Mouse (Mus musculus): Measurements from ENCODE around the gene Cul9.

- TF ChIP-seq CTCF (conservative IDR thresholded peaks at IDR 0.05; ENCODE audit: low read length) (no peak), POU5F1 (IDR thresholded peaks at IDR 0.05; ENCODE audit: borderline replicate concordance, low read length) (no peak)
These were observed 43.6 kb upstream of the Cul9 start for GRCm38 (mm10) chr17:46589635-46590314.
